Mouse (Mus musculus) small intestine, adult 2 months (tissue): ENCODE data around the gene Unc5b. TPM values are rescaled to one million over a fixed set of nuclear protein-coding genes. Genes with fewer than 3 reads are reported as not detected.

ENCODE experiments used
- H3K27ac ChIP-seq: fragments of 200-500 bp; 2 replicates; pipeline ENCODE4 v1.5.1; 2012; ENCODE audit warnings: low read depth, low read length, control low read depth, inconsistent platforms; ENCODE audit not compliant: insufficient read depth
- H3K27me3 ChIP-seq: fragments of 200-500 bp; 2 replicates; pipeline ENCODE4 v1.6.1; 2012; ENCODE audit warnings: mild to moderate bottlenecking, moderate library complexity, low read length, inconsistent platforms; ENCODE audit not compliant: control insufficient read depth, insufficient read depth
- H3K36me3 ChIP-seq: fragments of 200-500 bp; 2 replicates; pipeline ENCODE4 v1.6.1; 2012; ENCODE audit warnings: mild to moderate bottlenecking, low read length, control low read depth, inconsistent platforms; ENCODE audit not compliant: control insufficient read depth, insufficient read depth
- H3K4me1 ChIP-seq: fragments of 200-500 bp; 2 replicates; pipeline ENCODE4 v1.6.1; 2012; ENCODE audit warnings: low read length, inconsistent platforms, mixed read lengths; ENCODE audit not compliant: control insufficient read depth, insufficient read depth, insufficient read length
- H3K4me3 ChIP-seq: fragments of 200-500 bp; 2 replicates; pipeline ENCODE4 v1.5.1; 2012; ENCODE audit warnings: low read depth, mild to moderate bottlenecking, control low read depth, inconsistent platforms, low read length, moderate library complexity
- CTCF ChIP-seq: fragments of 200-500 bp; IDR thresholded peaks from 2 replicates; pipeline ENCODE4 v1.5.1; 2012; ENCODE audit warnings: low read depth, mild to moderate bottlenecking, control low read depth, inconsistent platforms, low read length, moderate library complexity, mixed read lengths; ENCODE audit not compliant: insufficient replicate concordance, insufficient read length; ENCODE audit errors: extremely low read depth
- POLR2A ChIP-seq: fragments of 200-500 bp; IDR thresholded peaks from 2 replicates; pipeline ENCODE4 v1.6.1; 2012; ENCODE audit warnings: low read depth, mild to moderate bottlenecking, control low read depth, inconsistent platforms, low read length, moderate library complexity
- WGBS: fragments of 180-500 bp; shearing (Covaris S2); methylation state at CpG from one replicate; pipeline ENCODE4 v1.1.7; 2018; 5-methylcytosine and 5-hydroxymethylcytosine counted together
- polyA plus RNA-seq: library from polyadenylated mRNA; depleted of rRNA; stranded (reverse); fragments of >200 nt; gene quantifications from 2 replicates; pipeline ENCODE4 v1.2.3, GENCODE M21; 2012

The Unc5b gene
- polyA plus RNA-seq, 1 experiment = 71.6 TPM

- Histone ChIP-seq H3K36me3 (no peaks in the 10 kb centered on the region), H3K27me3 (no peaks in the 10 kb centered on the region), H3K4me1 (peaks cover 43% of the 10 kb centered on the region), H3K4me3 (no peak overlapping the region), H3K27ac (0 out of 2 replicates have a peak overlapping the region, but pooled peaks have one; percentile 5)
- 47% methylated on average over 6 of the region's 6 CpGs for WGBS
- TF ChIP-seq POLR2A = no peak
- no peak for TF ChIP-seq CTCF
Measured at GRCm38 (mm10) chr10:60790912-60791311, 40.5 kb downstream of the Unc5b start.

DNA sequence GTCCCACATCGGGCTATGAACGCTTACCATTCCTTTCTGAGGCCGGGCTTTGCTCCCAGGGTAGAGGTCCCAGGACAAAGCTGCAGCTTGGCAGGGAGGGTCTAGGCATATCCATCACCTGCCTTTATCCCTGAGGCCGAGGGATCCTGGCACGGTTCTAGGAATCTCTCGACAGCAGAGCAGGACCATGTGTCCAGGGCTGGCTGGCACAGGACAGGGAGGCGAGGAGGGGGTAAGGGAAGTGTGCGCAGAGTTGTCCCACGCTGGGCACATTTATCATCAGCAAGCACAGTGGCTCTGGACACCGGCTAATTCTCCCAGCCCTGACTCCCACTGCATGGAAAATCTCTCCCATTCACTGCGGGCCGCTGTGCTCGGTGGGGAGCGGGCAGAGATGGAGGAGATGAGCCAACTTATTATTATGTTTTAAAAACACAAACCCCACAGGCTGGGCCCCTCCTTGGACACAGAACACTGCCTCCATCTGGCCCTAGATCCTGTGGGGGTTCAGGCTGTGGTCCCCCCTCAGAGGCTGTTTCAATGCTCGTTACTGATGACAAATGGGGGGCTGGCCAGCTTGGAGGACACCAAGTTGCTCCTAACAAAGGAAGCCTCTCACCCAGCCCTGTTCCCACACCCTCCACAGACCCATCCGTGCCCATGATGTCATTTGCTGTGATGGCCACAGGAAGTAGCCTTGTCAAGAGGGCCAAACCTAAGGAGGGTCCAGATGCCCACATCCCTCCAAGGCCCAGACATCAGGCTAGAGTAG is 43.9 kb downstream of the Unc5b start:
- Histone ChIP-seq H3K27me3 (no peaks in the 10 kb centered on the region), H3K27ac (no peak overlapping the region), H3K36me3 (no peaks in the 10 kb centered on the region), H3K4me1 (peaks cover 15% of the 10 kb centered on the region), H3K4me3 (no peak overlapping the region)
- WGBS = 82% methylated on average over 16 of the region's 16 CpGs
- TF ChIP-seq POLR2A (no peak), CTCF (no peak)

- no peak for TF ChIP-seq POLR2A
- no peak for TF ChIP-seq CTCF
- H3K27ac ChIP-seq = no peak overlapping the region
- H3K27me3 ChIP-seq = no peaks in the 10 kb centered on the region
- H3K36me3 ChIP-seq = no peaks in the 10 kb centered on the region
- WGBS = 62% methylated on average over 2 of the region's 2 CpGs
- no peak overlapping the region for H3K4me3 ChIP-seq
- H3K4me1 ChIP-seq = peaks cover 7% of the 10 kb centered on the region
Measured at GRCm38 (mm10) chr10:60783608-60784007, 47.8 kb downstream of the Unc5b start.

GRCm38 (mm10) chr10:60779628-60780027 is 51.8 kb downstream of the Unc5b start:
- peaks cover 3% of the 10 kb centered on the region for H3K4me1 ChIP-seq
- 5% methylated on average over 9 of the region's 9 CpGs for WGBS
- no peak for TF ChIP-seq POLR2A
- TF ChIP-seq CTCF = peak; percentile 91
- H3K4me3 ChIP-seq = no peak overlapping the region
- peaks cover 6% of the 10 kb centered on the region for H3K36me3 ChIP-seq
- no peak overlapping the region for H3K27ac ChIP-seq
- H3K27me3 ChIP-seq = no peaks in the 10 kb centered on the region

GRCm38 (mm10) chr10:60778542-60778941 is 52.8 kb downstream of the Unc5b start:
- H3K4me3 ChIP-seq = no peak overlapping the region
- H3K36me3 ChIP-seq = peaks cover 10% of the 10 kb centered on the region
- H3K4me1 ChIP-seq = peaks cover 3% of the 10 kb centered on the region
- no peaks in the 10 kb centered on the region for H3K27me3 ChIP-seq
- H3K27ac ChIP-seq = no peak overlapping the region
- 55% methylated on average over 12 of the region's 12 CpGs for WGBS
- TF ChIP-seq CTCF (peak; percentile 50; the same call in 1 of the 2 replicates), POLR2A (no peak)

- 76% methylated on average over 6 of the region's 6 CpGs for WGBS
- H3K36me3 ChIP-seq = peaks cover 15% of the 10 kb centered on the region
- no peak for TF ChIP-seq CTCF
- TF ChIP-seq POLR2A = no peak
Measured at GRCm38 (mm10) chr10:60775473-60775872, 55.9 kb downstream of the Unc5b start.

DNA sequence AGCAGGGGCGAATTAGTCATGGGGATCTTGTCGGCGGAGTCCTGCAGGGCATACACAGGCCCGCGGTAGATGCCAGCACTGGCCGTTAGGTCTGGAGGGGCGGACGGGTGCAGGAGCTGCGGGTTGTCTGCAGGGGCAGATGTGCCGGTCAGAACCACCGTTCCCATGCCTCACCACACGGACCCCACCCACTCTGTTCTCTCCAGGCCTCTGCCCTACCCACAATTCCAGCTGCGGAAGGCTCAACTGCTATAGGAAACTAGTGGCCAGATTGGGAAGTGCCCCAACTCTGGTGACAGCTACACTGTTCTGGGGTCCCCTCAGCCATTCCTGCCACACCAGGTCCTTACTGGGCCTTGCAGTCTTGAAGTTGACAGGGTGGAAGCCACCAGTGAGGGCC is 56.8 kb downstream of the Unc5b start:
- no peaks in the 10 kb centered on the region for H3K27me3 ChIP-seq
- no peak for TF ChIP-seq POLR2A
- no peak for TF ChIP-seq CTCF
- peaks cover 15% of the 10 kb centered on the region for H3K36me3 ChIP-seq
- peaks cover 2% of the 10 kb centered on the region for H3K4me1 ChIP-seq
- 96% methylated on average over 13 of the region's 13 CpGs for WGBS
- no peak overlapping the region for H3K4me3 ChIP-seq
- H3K27ac ChIP-seq = no peak overlapping the region

More at GRCm38 (mm10) chr10:60775473-60775872, 55.9 kb downstream of the Unc5b start:
- H3K27ac ChIP-seq = no peak overlapping the region
- peaks cover 3% of the 10 kb centered on the region for H3K4me1 ChIP-seq
- H3K27me3 ChIP-seq = no peaks in the 10 kb centered on the region
- no peak overlapping the region for H3K4me3 ChIP-seq

- Histone ChIP-seq H3K36me3 (peaks cover 21% of the 10 kb centered on the region), H3K27me3 (no peaks in the 10 kb centered on the region), H3K27ac (no peak overlapping the region), H3K4me3 (no peak overlapping the region), H3K4me1 (peaks cover 19% of the 10 kb centered on the region)
- 69% methylated on average over 4 of the region's 4 CpGs for WGBS
- TF ChIP-seq CTCF = no peak
- TF ChIP-seq POLR2A = no peak
Measured at GRCm38 (mm10) chr10:60770855-60771254, 60.5 kb downstream of the Unc5b start.
